Mouse (Mus musculus): ENCODE measurements at regions not wholly inside any gene's neighbourhood (a gene's known extent, or its start where the extent isn't known, plus 50 kb on each side); places are given as distances from the start of the nearest gene placed in this dataset.

- H3K79me2 ChIP-seq (ENCODE audit: control insufficient read depth, insufficient read depth) = no peaks in the 10 kb centered on the region
- no peak overlapping the region for H3ac ChIP-seq (ENCODE audit: control insufficient read depth, insufficient read length, low read depth)
- H3K79me3 ChIP-seq (ENCODE audit: low read depth) = no peaks in the 10 kb centered on the region
- no peaks in the 10 kb centered on the region for H3K27me3 ChIP-seq (ENCODE audit: control insufficient read depth, insufficient read depth, insufficient read length)
- no peaks in the 10 kb centered on the region for H3K36me3 ChIP-seq (ENCODE audit: control insufficient read depth, insufficient read depth)
- TF ChIP-seq FOSL1 (IDR thresholded peaks at IDR 0.05; ENCODE audit: insufficient read depth, low read length, poor library complexity, severe bottlenecking) = no peak
- peak; percentile 54 for TF ChIP-seq MAX (IDR thresholded peaks at IDR 0.05)
- H3K4me3 ChIP-seq (ENCODE audit: insufficient read depth, poor library complexity, severe bottlenecking) = no peak overlapping the region
These were observed 134.2 kb upstream of the Tars start for GRCm38 (mm10) chr15:11533616-11534015.

- no peaks in the 10 kb centered on the region for H3K36me3 ChIP-seq (ENCODE audit: control insufficient read depth, insufficient read depth)
- no peaks in the 10 kb centered on the region for H3K79me3 ChIP-seq (ENCODE audit: low read depth)
- H3K27me3 ChIP-seq (ENCODE audit: control insufficient read depth, insufficient read depth, insufficient read length) = no peaks in the 10 kb centered on the region
- H3K79me2 ChIP-seq (ENCODE audit: control insufficient read depth, insufficient read depth) = no peaks in the 10 kb centered on the region
- H3ac ChIP-seq (ENCODE audit: control insufficient read depth, insufficient read length, low read depth) = no peak overlapping the region
- H3K4me3 ChIP-seq (ENCODE audit: insufficient read depth, poor library complexity, severe bottlenecking) = no peak overlapping the region
- no peak for TF ChIP-seq MYOD1 (IDR thresholded peaks at IDR 0.05; ENCODE audit: control insufficient read depth, insufficient read length, low read depth)
- TF ChIP-seq MYOG (IDR thresholded peaks at IDR 0.05; ENCODE audit: control insufficient read depth, extremely low read depth, insufficient read length) = no peak
- TF ChIP-seq CEBPB (IDR thresholded peaks at IDR 0.05; ENCODE audit: low read depth) = no peak
- no peak for TF ChIP-seq MAX (IDR thresholded peaks at IDR 0.05)
- no peak for TF ChIP-seq USF1 (IDR thresholded peaks at IDR 0.05; ENCODE audit: low read depth)
- no peak for TF ChIP-seq FOSL1 (IDR thresholded peaks at IDR 0.05; ENCODE audit: insufficient read depth, low read length, poor library complexity, severe bottlenecking)
- no peak for TF ChIP-seq CTCF (IDR thresholded peaks at IDR 0.05; ENCODE audit: control insufficient read depth, insufficient read depth, insufficient read length)
These were observed 133.6 kb upstream of the Tars start for GRCm38 (mm10) chr15:11533002-11533610.

- no peak overlapping the region for H3K4me3 ChIP-seq (ENCODE audit: insufficient read depth, poor library complexity, severe bottlenecking)
- TF ChIP-seq CTCF (IDR thresholded peaks at IDR 0.05; ENCODE audit: control insufficient read depth, insufficient read depth, insufficient read length) (no peak), MAX (IDR thresholded peaks at IDR 0.05) (no peak)
These were observed 133.1 kb upstream of the Tars start for GRCm38 (mm10) chr15:11532536-11532935.

GRCm38 (mm10) chr15:11529819-11530810 lies 130.7 kb upstream of the Tars start:
- Histone ChIP-seq H3K4me3 (ENCODE audit: insufficient read depth, poor library complexity, severe bottlenecking) (no peak overlapping the region), H3K79me3 (ENCODE audit: low read depth) (no peaks in the 10 kb centered on the region), H3K27me3 (ENCODE audit: control insufficient read depth, insufficient read depth, insufficient read length) (no peaks in the 10 kb centered on the region), H3K79me2 (ENCODE audit: control insufficient read depth, insufficient read depth) (no peaks in the 10 kb centered on the region), H3K36me3 (ENCODE audit: control insufficient read depth, insufficient read depth) (no peaks in the 10 kb centered on the region), H3ac (ENCODE audit: control insufficient read depth, insufficient read length, low read depth) (no peak overlapping the region)
- TF ChIP-seq MYOD1 (IDR thresholded peaks at IDR 0.05; ENCODE audit: control insufficient read depth, insufficient read length, low read depth) (no peak), FOSL1 (IDR thresholded peaks at IDR 0.05; ENCODE audit: insufficient read depth, low read length, poor library complexity, severe bottlenecking) (no peak), USF1 (IDR thresholded peaks at IDR 0.05; ENCODE audit: low read depth) (no peak), CTCF (IDR thresholded peaks at IDR 0.05; ENCODE audit: control insufficient read depth, insufficient read depth, insufficient read length) (no peak), MYOG (IDR thresholded peaks at IDR 0.05; ENCODE audit: control insufficient read depth, extremely low read depth, insufficient read length) (no peak), CEBPB (IDR thresholded peaks at IDR 0.05; ENCODE audit: low read depth) (no peak), MAX (IDR thresholded peaks at IDR 0.05) (no peak)

More at GRCm38 (mm10) chr15:11532536-11532935, 133.1 kb upstream of the Tars start:
- no peaks in the 10 kb centered on the region for H3K79me3 ChIP-seq (ENCODE audit: low read depth)
- H3K27me3 ChIP-seq (ENCODE audit: control insufficient read depth, insufficient read depth, insufficient read length) = no peaks in the 10 kb centered on the region
- no peak overlapping the region for H3ac ChIP-seq (ENCODE audit: control insufficient read depth, insufficient read length, low read depth)
- H3K36me3 ChIP-seq (ENCODE audit: control insufficient read depth, insufficient read depth) = no peaks in the 10 kb centered on the region
- H3K79me2 ChIP-seq (ENCODE audit: control insufficient read depth, insufficient read depth) = no peaks in the 10 kb centered on the region

GRCm38 (mm10) chr15:11524337-11525106 lies 125.1 kb upstream of the Tars start:
- Histone ChIP-seq H3K36me3 (ENCODE audit: control insufficient read depth, insufficient read depth) (no peaks in the 10 kb centered on the region), H3K79me2 (ENCODE audit: control insufficient read depth, insufficient read depth) (no peaks in the 10 kb centered on the region), H3K79me3 (ENCODE audit: low read depth) (no peaks in the 10 kb centered on the region), H3ac (ENCODE audit: control insufficient read depth, insufficient read length, low read depth) (no peak overlapping the region), H3K27me3 (ENCODE audit: control insufficient read depth, insufficient read depth, insufficient read length) (no peaks in the 10 kb centered on the region), H3K4me3 (ENCODE audit: insufficient read depth, poor library complexity, severe bottlenecking) (no peak overlapping the region)
- TF ChIP-seq CEBPB (IDR thresholded peaks at IDR 0.05; ENCODE audit: low read depth) = peak; percentile 85
- peak; percentile 88 for TF ChIP-seq MAX (IDR thresholded peaks at IDR 0.05)
- TF ChIP-seq FOSL1 (IDR thresholded peaks at IDR 0.05; ENCODE audit: insufficient read depth, low read length, poor library complexity, severe bottlenecking) = peak; percentile 83
- no peak for TF ChIP-seq MYOG (IDR thresholded peaks at IDR 0.05; ENCODE audit: control insufficient read depth, extremely low read depth, insufficient read length)
- no peak for TF ChIP-seq MYOD1 (IDR thresholded peaks at IDR 0.05; ENCODE audit: control insufficient read depth, insufficient read length, low read depth)
- TF ChIP-seq USF1 (IDR thresholded peaks at IDR 0.05; ENCODE audit: low read depth) = no peak
- no peak for TF ChIP-seq CTCF (IDR thresholded peaks at IDR 0.05; ENCODE audit: control insufficient read depth, insufficient read depth, insufficient read length)

All from C2C12 (cell line).